Mouse (Mus musculus): ENCODE measurements around the gene Lat. TPM values are rescaled to one million over a fixed set of nuclear protein-coding genes. Genes with fewer than 3 reads are reported as not detected.

The Lat gene
- total and polyA plus RNA-seq, 3 experiments, result 0.62 to 1.2 TPM; not detected in 1

GRCm38 (mm10) chr7:126338906-126339305, 30.5 kb downstream of the Lat start:
- Histone ChIP-seq H3K9ac (ENCODE audit: control insufficient read depth, low read depth, low read length, poor library complexity, severe bottlenecking) (no peak overlapping the region), H3K36me3 (ENCODE audit: control insufficient read depth in 1 of 2, insufficient read depth in 2 of 2, low read length in 2 of 2) (no peaks in the 10 kb centered on the region), H3K4me1 (ENCODE audit: control insufficient read depth in 1 of 2, insufficient read depth in 2 of 2, low read length in 2 of 2) (no peaks in the 10 kb centered on the region), H3K27me3 (ENCODE audit: control insufficient read depth in 1 of 2, insufficient read depth in 2 of 2, low read length in 2 of 2) (peaks cover 5 to 6% of the 10 kb centered on the region in 2 experiments; a peak in 3 of 4 replicates), H3K79me2 (ENCODE audit: control insufficient read depth, insufficient read depth, low read length, poor library complexity) (no peaks in the 10 kb centered on the region), H3K4me3 (ENCODE audit: control insufficient read depth in 1 of 2, insufficient read depth in 1 of 2, low read depth in 2 of 2, low read length in 2 of 2) (no peak overlapping the region), H3K9me3 (replicated peaks; ENCODE audit: insufficient read depth, low read length) (no peaks in the 10 kb centered on the region), H3K27ac (ENCODE audit: control insufficient read depth, low read depth, low read length) (no peak overlapping the region)
- no peak for DNase-seq (ENCODE audit: low read depth, low spot score)
- no peak for TF ChIP-seq CHD2 (IDR thresholded peaks at IDR 0.05; ENCODE audit: low read length)
- no peak for TF ChIP-seq MAZ (IDR thresholded peaks at IDR 0.05; ENCODE audit: low read depth, low read length)
- TF ChIP-seq CHD1 (IDR thresholded peaks at IDR 0.05; ENCODE audit: low read depth, low read length), result no peak
- TF ChIP-seq TCF12 (IDR thresholded peaks at IDR 0.05; ENCODE audit: low read depth, low read length), result no peak
- no peak for TF ChIP-seq BHLHE40 (IDR thresholded peaks at IDR 0.05; ENCODE audit: borderline replicate concordance, low read depth, low read length)
- no peak for TF ChIP-seq MYC (IDR thresholded peaks at IDR 0.05; ENCODE audit: low read depth, low read length)
- TF ChIP-seq RCOR1 (IDR thresholded peaks at IDR 0.05; ENCODE audit: low read depth, low read length), result no peak
- TF ChIP-seq HCFC1 (IDR thresholded peaks at IDR 0.05; ENCODE audit: low read depth, low read length), result no peak
- no peak for TF ChIP-seq MAX (IDR thresholded peaks at IDR 0.05; ENCODE audit: low read length)
- no peak for TF ChIP-seq NRF1 (IDR thresholded peaks at IDR 0.05; ENCODE audit: insufficient read depth, low read depth, low read length, poor library complexity, severe bottlenecking)
- TF ChIP-seq GATA1 (IDR thresholded peaks at IDR 0.05; ENCODE audit: low read depth, low read length), result no peak
- no peak for TF ChIP-seq MYB (IDR thresholded peaks at IDR 0.05; ENCODE audit: low read depth, low read length)
- no peak for TF ChIP-seq GABPA (IDR thresholded peaks at IDR 0.05; ENCODE audit: low read depth, low read length)
- no peak for TF ChIP-seq TAL1 (IDR thresholded peaks at IDR 0.05; ENCODE audit: low read length)
- no peak for TF ChIP-seq ZNF384 (IDR thresholded peaks at IDR 0.05; ENCODE audit: low read depth, low read length)
- TF ChIP-seq MEF2A (IDR thresholded peaks at IDR 0.05; ENCODE audit: extremely low read depth, insufficient replicate concordance, low read depth, low read length, poor library complexity, severe bottlenecking), result no peak
- TF ChIP-seq USF1 (IDR thresholded peaks at IDR 0.05; ENCODE audit: low read depth, low read length), result no peak
- TF ChIP-seq POLR2AphosphoS5 (IDR thresholded peaks at IDR 0.05; ENCODE audit: borderline replicate concordance, low read depth, low read length), result no peak
- no peak for TF ChIP-seq NELFE (IDR thresholded peaks at IDR 0.05; ENCODE audit: low read depth, low read length)
- TF ChIP-seq RAD21 (IDR thresholded peaks at IDR 0.05; ENCODE audit: low read depth, low read length), result no peak

GRCm38 (mm10) chr7:126335556-126335955, 33.8 kb downstream of the Lat start:
- peaks cover 5 to 10% of the 10 kb centered on the region in 2 experiments; a peak in 3 of 4 replicates for H3K27me3 ChIP-seq (ENCODE audit: control insufficient read depth in 1 of 2, insufficient read depth in 2 of 2, low read length in 2 of 2)
- H3K4me1 ChIP-seq (ENCODE audit: control insufficient read depth in 1 of 2, insufficient read depth in 2 of 2, low read length in 2 of 2), result no peaks in the 10 kb centered on the region
- H3K27ac ChIP-seq (ENCODE audit: control insufficient read depth, low read depth, low read length), result no peak overlapping the region
- no peaks in the 10 kb centered on the region for H3K79me2 ChIP-seq (ENCODE audit: control insufficient read depth, insufficient read depth, low read length, poor library complexity)
- TF ChIP-seq SIN3A (IDR thresholded peaks at IDR 0.05; ENCODE audit: low read length), result no peak
- peak; percentile 8; the same call in 1 of the 2 replicates for TF ChIP-seq RAD21 (IDR thresholded peaks at IDR 0.05; ENCODE audit: low read depth, low read length)
- peak; percentile 35 to 53 (median 45) for TF ChIP-seq CTCF (IDR thresholded peaks at IDR 0.05 in 2 of 3, conservative IDR thresholded peaks at IDR 0.05 in 1 of 3; ENCODE audit: control insufficient read depth in 1 of 3, insufficient read depth in 1 of 3, low read depth in 2 of 3, low read length in 3 of 3, poor library complexity in 1 of 3, severe bottlenecking in 1 of 3)
- H3K9me3 ChIP-seq (replicated peaks; ENCODE audit: insufficient read depth, low read length), result no peaks in the 10 kb centered on the region
- H3K9ac ChIP-seq (ENCODE audit: control insufficient read depth, low read depth, low read length, poor library complexity, severe bottlenecking), result no peak overlapping the region
- no peaks in the 10 kb centered on the region for H3K36me3 ChIP-seq (ENCODE audit: control insufficient read depth in 1 of 2, insufficient read depth in 2 of 2, low read length in 2 of 2)
- DNase-seq (ENCODE audit: low read depth, low spot score), result peak; percentile 37
- H3K4me3 ChIP-seq (ENCODE audit: control insufficient read depth in 1 of 2, insufficient read depth in 1 of 2, low read depth in 2 of 2, low read length in 2 of 2), result no peak overlapping the region
